Mouse (Mus musculus) midbrain, embryonic 16.5 days (tissue): ENCODE results near the gene Slco3a1. TPM values are rescaled to one million over a fixed set of nuclear protein-coding genes. Genes with fewer than 3 reads are reported as not detected.

Experiments used
- ATAC-seq: fragments of 200-750 bp; cut with Nextera tagmentation; 2 replicates; pipeline ENCODE4 v1.8.0; 2017; ENCODE audit warnings: moderate TSS enrichment
- H3K27ac ChIP-seq: fragments of 300-500 bp; sonication (generic); 2 replicates; pipeline ENCODE4 v1.5.1; 2014; ENCODE audit warnings: mild to moderate bottlenecking, low read length, mixed read lengths
- H3K27me3 ChIP-seq: fragments of 300-500 bp; sonication (generic); 2 replicates; pipeline ENCODE4 v1.6.1; 2014; ENCODE audit warnings: low read depth, low read length, mixed read lengths; ENCODE audit not compliant: control insufficient read depth, insufficient read depth
- H3K36me3 ChIP-seq: fragments of 300-500 bp; sonication (generic); 2 replicates; pipeline ENCODE4 v1.6.1; 2014; ENCODE audit warnings: mild to moderate bottlenecking, low read length, moderate library complexity, mixed read lengths; ENCODE audit not compliant: control insufficient read depth, insufficient read depth
- H3K4me1 ChIP-seq: fragments of 300-500 bp; sonication (generic); 2 replicates; pipeline ENCODE4 v1.6.1; 2014; ENCODE audit warnings: mild to moderate bottlenecking, low read length, mixed read lengths; ENCODE audit not compliant: control insufficient read depth, insufficient read depth
- H3K4me2 ChIP-seq: fragments of 300-500 bp; sonication (generic); 2 replicates; pipeline ENCODE4 v1.6.1; 2014; ENCODE audit warnings: mild to moderate bottlenecking, low read length, mixed read lengths
- H3K4me3 ChIP-seq: fragments of 300-500 bp; sonication (generic); 2 replicates; pipeline ENCODE4 v1.5.1; 2014; ENCODE audit warnings: low read depth, mild to moderate bottlenecking, low read length, moderate library complexity, mixed read lengths
- H3K9ac ChIP-seq: fragments of 300-500 bp; sonication (generic); 2 replicates; pipeline ENCODE4 v1.6.1; 2014; ENCODE audit warnings: low read depth, low read length, mixed read lengths
- H3K9me3 ChIP-seq: fragments of 300-500 bp; sonication (generic); replicated peaks from 2 replicates; pipeline ENCODE4 v1.6.1; 2014; ENCODE audit warnings: mild to moderate bottlenecking, low read length, mixed read lengths; ENCODE audit not compliant: control insufficient read depth, poor library complexity, severe bottlenecking
- WGBS: fragments of 180-500 bp; shearing (Covaris S2); extraction: QIAGEN DNeasy Blood & Tissue Kit; methylation state at CpG from one replicate; pipeline ENCODE4 v1.1.7; 2014; 5-methylcytosine and 5-hydroxymethylcytosine counted together
- polyA plus RNA-seq: library from polyadenylated mRNA; unstranded; fragments of >200 nt; fragmentation: Nextera tagmentation; extraction: Ambion mirVana; gene quantifications from 2 replicates; pipeline ENCODE4 v1.2.1, GENCODE M21; 2015

The Slco3a1 gene
- polyA plus RNA-seq, 1 experiment from 2014 or later, result 27.2 TPM

GRCm38 (mm10) chr7:74280371-74280770 lies 274.2 kb downstream of the Slco3a1 start:
- no peaks in the 10 kb centered on the region for H3K9me3 ChIP-seq
- no peaks in the 10 kb centered on the region for H3K27me3 ChIP-seq
- no peak overlapping the region for H3K4me2 ChIP-seq
- H3K27ac ChIP-seq, result no peak overlapping the region
- no peak overlapping the region for H3K9ac ChIP-seq
- no peaks in the 10 kb centered on the region; the same call in 1 of the 2 replicates for H3K36me3 ChIP-seq
- ATAC-seq, result no peak
- 98% methylated on average over 2 of the region's 2 CpGs for WGBS
- H3K4me3 ChIP-seq, result no peak overlapping the region
- H3K4me1 ChIP-seq, result no peaks in the 10 kb centered on the region

- H3K9me3 ChIP-seq, result no peaks in the 10 kb centered on the region
- no peak overlapping the region for H3K4me3 ChIP-seq
- no peaks in the 10 kb centered on the region; the same call in 1 of the 2 replicates for H3K36me3 ChIP-seq
- WGBS, result 90% methylated on average over 3 of the region's 3 CpGs
- no peak overlapping the region for H3K27ac ChIP-seq
- H3K27me3 ChIP-seq, result no peaks in the 10 kb centered on the region
- no peak for ATAC-seq
- no peaks in the 10 kb centered on the region for H3K4me1 ChIP-seq
- no peak overlapping the region for H3K4me2 ChIP-seq
- H3K9ac ChIP-seq, result no peak overlapping the region
Observed at GRCm38 (mm10) chr7:74279356-74279755, 275.2 kb downstream of the Slco3a1 start.

GRCm38 (mm10) chr7:74270089-74270394 lies 284.5 kb downstream of the Slco3a1 start:
- no peaks in the 10 kb centered on the region for H3K27me3 ChIP-seq
- no peak overlapping the region for H3K27ac ChIP-seq
- no peaks in the 10 kb centered on the region for H3K9me3 ChIP-seq
- H3K9ac ChIP-seq, result no peak overlapping the region
- ATAC-seq, result no peak
- no peaks in the 10 kb centered on the region for H3K36me3 ChIP-seq
- H3K4me2 ChIP-seq, result no peak overlapping the region
- WGBS, result 73% methylated on average over 1 of the region's 1 CpGs
- H3K4me1 ChIP-seq, result peaks cover 3% of the 10 kb centered on the region; the same call in 1 of the 2 replicates
- H3K4me3 ChIP-seq, result no peak overlapping the region

- ATAC-seq, result no peak
Observed at GRCm38 (mm10) chr7:74269283-74270088, 285.1 kb downstream of the Slco3a1 start.

GRCm38 (mm10) chr7:74266511-74267168 lies 287.9 kb downstream of the Slco3a1 start:
- H3K9ac ChIP-seq, result no peak overlapping the region
- peaks cover 3% of the 10 kb centered on the region; the same call in 1 of the 2 replicates for H3K4me1 ChIP-seq
- no peaks in the 10 kb centered on the region for H3K27me3 ChIP-seq
- no peak for ATAC-seq
- 91% methylated on average over 2 of the region's 2 CpGs for WGBS
- H3K4me3 ChIP-seq, result no peak overlapping the region
- H3K9me3 ChIP-seq, result no peaks in the 10 kb centered on the region
- no peak overlapping the region for H3K4me2 ChIP-seq
- H3K36me3 ChIP-seq, result no peaks in the 10 kb centered on the region
- no peak overlapping the region for H3K27ac ChIP-seq

More at GRCm38 (mm10) chr7:74269283-74270088, 285.1 kb downstream of the Slco3a1 start:
- Histone ChIP-seq H3K4me3 (no peak overlapping the region), H3K4me1 (peaks cover 3% of the 10 kb centered on the region; the same call in 1 of the 2 replicates), H3K9ac (no peak overlapping the region), H3K36me3 (no peaks in the 10 kb centered on the region), H3K27me3 (no peaks in the 10 kb centered on the region), H3K27ac (peak overlapping the region; percentile 33), H3K9me3 (no peaks in the 10 kb centered on the region), H3K4me2 (no peak overlapping the region)
- WGBS, result 41% methylated on average over 11 of the region's 11 CpGs

GRCm38 (mm10) chr7:74256291-74256690 lies 298.3 kb downstream of the Slco3a1 start:
- WGBS, result 79% methylated on average over 3 of the region's 3 CpGs
- no peak overlapping the region for H3K27ac ChIP-seq
- no peak for ATAC-seq
- no peaks in the 10 kb centered on the region for H3K4me1 ChIP-seq
- no peak overlapping the region for H3K4me3 ChIP-seq
- no peaks in the 10 kb centered on the region for H3K27me3 ChIP-seq
- H3K9me3 ChIP-seq, result no peaks in the 10 kb centered on the region
- H3K36me3 ChIP-seq, result no peaks in the 10 kb centered on the region
- H3K9ac ChIP-seq, result no peak overlapping the region
- no peak overlapping the region for H3K4me2 ChIP-seq

- H3K9me3 ChIP-seq, result no peaks in the 10 kb centered on the region
- no peak overlapping the region for H3K27ac ChIP-seq
- no peaks in the 10 kb centered on the region for H3K4me1 ChIP-seq
- no peak overlapping the region for H3K9ac ChIP-seq
- no peak for ATAC-seq
- H3K27me3 ChIP-seq, result no peaks in the 10 kb centered on the region
- no peak overlapping the region for H3K4me3 ChIP-seq
- WGBS, result 92% methylated on average over 2 of the region's 2 CpGs
- H3K4me2 ChIP-seq, result no peak overlapping the region
- no peaks in the 10 kb centered on the region for H3K36me3 ChIP-seq
Observed at GRCm38 (mm10) chr7:74252066-74252465, 302.5 kb downstream of the Slco3a1 start.

- no peak for ATAC-seq
- WGBS, result 87% methylated on average over 3 of the region's 3 CpGs
Observed at GRCm38 (mm10) chr7:74241236-74241635, 313.3 kb downstream of the Slco3a1 start.

More at GRCm38 (mm10) chr7:74241236-74241635, 313.3 kb downstream of the Slco3a1 start:
- Histone ChIP-seq H3K36me3 (no peaks in the 10 kb centered on the region), H3K9me3 (no peaks in the 10 kb centered on the region; the same call in 1 of the 2 replicates), H3K9ac (no peak overlapping the region), H3K4me1 (peaks cover 24% of the 10 kb centered on the region), H3K4me2 (no peak overlapping the region), H3K27ac (peak overlapping the region; percentile 64), H3K27me3 (no peaks in the 10 kb centered on the region), H3K4me3 (no peak overlapping the region)
